Mouse (Mus musculus): ENCODE measurements around the gene Dnajc17.

The Dnajc17 gene

GRCm38 (mm10) chr2:119198049-119198448 is 10.5 kb downstream of the Dnajc17 start:
- DNase-seq = no peak

- DNase-seq = no peak
Observed at GRCm38 (mm10) chr2:119197493-119197892, 11.1 kb downstream of the Dnajc17 start.

GRCm38 (mm10) chr2:119196316-119197108 is 12.1 kb downstream of the Dnajc17 start:
- no peak for DNase-seq

GRCm38 (mm10) chr2:119194140-119194539 is 14.5 kb downstream of the Dnajc17 start:
- no peak for DNase-seq

- no peak for DNase-seq
Observed at GRCm38 (mm10) chr2:119190969-119191368, 17.6 kb downstream of the Dnajc17 start.

- peak; percentile 91 to 92 for DNase-seq
Observed at GRCm38 (mm10) chr2:119189029-119189710, 19.4 kb downstream of the Dnajc17 start.

GRCm38 (mm10) chr2:119182914-119183313 is 25.7 kb downstream of the Dnajc17 start:
- no peak for DNase-seq

- no peak for DNase-seq
Observed at GRCm38 (mm10) chr2:119177384-119177939, 31.1 kb downstream of the Dnajc17 start.

GRCm38 (mm10) chr2:119176761-119177160 is 31.8 kb downstream of the Dnajc17 start:
- DNase-seq = peak; percentile 20 to 40

GRCm38 (mm10) chr2:119175614-119176013 is 33.0 kb downstream of the Dnajc17 start:
- DNase-seq = peak; percentile 17 to 40

- peak; percentile 29 to 41 for DNase-seq
Observed at GRCm38 (mm10) chr2:119174866-119175265, 33.7 kb downstream of the Dnajc17 start.

GRCm38 (mm10) chr2:119173991-119174651 is 34.5 kb downstream of the Dnajc17 start, which contains the start of gene Gm14137:
Gene Gm14137 (plus strand): TSS chr2:119174509.
- DNase-seq = peak in 1 of 2 experiments; percentile 29

GRCm38 (mm10) chr2:119172862-119173576 is 35.6 kb downstream of the Dnajc17 start:
- DNase-seq = peak; percentile 86 to 89

GRCm38 (mm10) chr2:119172446-119172845 is 36.1 kb downstream of the Dnajc17 start:
- no peak for DNase-seq

GRCm38 (mm10) chr2:119171574-119171973 is 37.0 kb downstream of the Dnajc17 start:
- peak; percentile 43 to 63 for DNase-seq

GRCm38 (mm10) chr2:119170282-119170681 is 38.3 kb downstream of the Dnajc17 start:
- no peak for DNase-seq

GRCm38 (mm10) chr2:119167866-119168256 is 40.7 kb downstream of the Dnajc17 start:
- DNase-seq = no peak

- peak; percentile 78 to 87 for DNase-seq
Observed at GRCm38 (mm10) chr2:119166901-119167865, 41.4 kb downstream of the Dnajc17 start, which contains the start of gene Gchfr. Gene Gchfr (plus strand): TSS chr2:119167773.

- DNase-seq = no peak
Observed at GRCm38 (mm10) chr2:119165401-119165800, 43.2 kb downstream of the Dnajc17 start.

GRCm38 (mm10) chr2:119163999-119164398 is 44.6 kb downstream of the Dnajc17 start:
- DNase-seq = no peak

- no peak for DNase-seq
Observed at GRCm38 (mm10) chr2:119163135-119163534, 45.5 kb downstream of the Dnajc17 start.
